Mouse (Mus musculus): ENCODE results near the gene Map2k6. TPM values are rescaled to one million over a fixed set of nuclear protein-coding genes. Genes with fewer than 3 reads are reported as not detected.
A peak's percentile ranks its signal among the peaks of the same experiment; 100 is the strongest.

Map2k6 gene
- polyA plus RNA-seq, 1 experiment from 2014 or later: 37.6 TPM

DNA sequence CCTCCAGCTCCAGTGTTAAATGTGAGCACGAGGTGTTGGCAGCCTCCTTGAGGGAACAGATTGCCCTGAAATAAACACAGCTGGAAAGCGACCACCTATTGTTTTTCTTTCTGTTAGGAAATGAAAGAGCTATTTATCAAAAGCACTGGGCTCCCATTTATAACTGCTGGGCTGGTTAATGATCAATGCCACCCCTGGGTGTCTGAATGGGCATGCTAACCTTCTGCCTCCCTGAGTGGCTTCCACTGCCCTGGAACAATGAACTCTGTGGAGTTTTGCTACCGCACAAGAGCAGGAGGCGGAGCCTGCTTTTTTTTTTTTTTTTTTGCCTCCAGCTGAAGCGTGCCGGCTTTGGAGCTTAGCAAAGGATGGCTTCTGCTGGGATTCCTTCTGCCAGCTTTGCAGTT is 80.1 kb downstream of the Map2k6 start:
- Histone ChIP-seq H3K4me3 (ENCODE audit: low read depth, low read length) (no peak overlapping the region), H3K4me2 (replicated peaks; ENCODE audit: low read depth, low read length) (peak overlapping the region; percentile 24; the same call in 1 of the 2 replicates), H3K9ac (ENCODE audit: low read depth, low read length) (no peak overlapping the region), H3K27ac (ENCODE audit: low read depth, low read length) (no peak overlapping the region), H3K27me3 (ENCODE audit: control insufficient read depth, insufficient read depth, low read length) (peaks cover 25% of the 10 kb centered on the region), H3K4me1 (replicated peaks; ENCODE audit: control insufficient read depth, insufficient read depth, low read length) (peaks cover 8% of the 10 kb centered on the region), H3K9me3 (ENCODE audit: control insufficient read depth, low read length) (no peaks in the 10 kb centered on the region), H3K36me3 (ENCODE audit: control insufficient read depth, insufficient read depth, low read length) (no peaks in the 10 kb centered on the region)
- DNase-seq (ENCODE audit: low spot score) (peak; percentile 79), ATAC-seq (ENCODE audit: low FRiP score) (peak; percentile 93)
- 0% methylated on average over 6 of the region's 6 CpGs for WGBS

DNA sequence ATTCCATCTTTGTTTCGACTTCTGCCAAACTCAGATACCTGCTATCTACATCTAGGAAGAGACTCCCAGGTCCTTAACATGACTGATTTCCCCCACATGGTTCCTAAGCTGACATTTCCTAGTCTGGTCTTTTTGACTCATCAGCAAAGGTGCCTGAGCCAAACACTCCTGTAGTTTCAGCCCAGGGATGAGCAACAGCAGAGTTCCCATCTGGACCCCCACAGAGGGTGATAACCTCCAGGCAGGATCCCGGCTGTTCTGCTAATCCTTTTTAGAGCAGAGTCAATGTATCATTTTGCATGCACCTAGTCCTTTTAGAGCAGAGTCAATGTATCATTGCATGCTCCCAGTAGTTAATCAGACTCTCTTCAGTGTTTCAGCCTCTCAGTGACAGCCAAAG is 82.5 kb downstream of the Map2k6 start:
- ATAC-seq (ENCODE audit: low FRiP score): no peak

DNA sequence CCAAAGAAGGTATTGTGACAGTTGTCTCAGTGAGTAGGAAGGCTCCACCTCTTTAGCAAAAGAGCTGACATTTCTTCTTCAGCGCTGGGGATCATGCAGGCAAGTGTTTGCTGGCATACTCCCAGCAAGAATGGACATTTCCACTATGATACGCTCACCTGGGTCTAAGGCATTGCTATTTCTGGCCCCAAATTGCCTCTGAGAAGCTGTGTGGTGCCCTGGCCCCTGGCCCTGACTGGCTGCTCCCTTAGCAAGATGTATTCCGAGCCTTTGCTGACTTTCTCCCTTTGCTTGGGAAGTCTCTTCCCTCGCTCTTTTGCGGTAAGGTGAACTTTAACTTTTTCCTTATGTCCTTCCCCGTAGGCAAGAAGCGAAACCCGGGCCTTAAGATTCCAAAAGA is 83.3 kb downstream of the Map2k6 start:
- no peak for DNase-seq (ENCODE audit: low spot score)
- no peak for ATAC-seq (ENCODE audit: low FRiP score)
- H3K4me2 ChIP-seq (replicated peaks; ENCODE audit: low read depth, low read length): no peak overlapping the region

More for the DNA sequence above, 82.5 kb downstream of the Map2k6 start:
- H3K4me1 ChIP-seq (replicated peaks; ENCODE audit: control insufficient read depth, insufficient read depth, low read length): peaks cover 8% of the 10 kb centered on the region
- H3K9me3 ChIP-seq (ENCODE audit: control insufficient read depth, low read length): no peaks in the 10 kb centered on the region
- no peak overlapping the region for H3K27ac ChIP-seq (ENCODE audit: low read depth, low read length)
- H3K36me3 ChIP-seq (ENCODE audit: control insufficient read depth, insufficient read depth, low read length): no peaks in the 10 kb centered on the region
- 41% methylated on average over 2 of the region's 2 CpGs for WGBS
- no peak overlapping the region for H3K9ac ChIP-seq (ENCODE audit: low read depth, low read length)
- H3K4me3 ChIP-seq (ENCODE audit: low read depth, low read length): no peak overlapping the region
- DNase-seq (ENCODE audit: low spot score): no peak
- no peak overlapping the region for H3K4me2 ChIP-seq (replicated peaks; ENCODE audit: low read depth, low read length)
- peaks cover 24% of the 10 kb centered on the region for H3K27me3 ChIP-seq (ENCODE audit: control insufficient read depth, insufficient read depth, low read length)

DNA sequence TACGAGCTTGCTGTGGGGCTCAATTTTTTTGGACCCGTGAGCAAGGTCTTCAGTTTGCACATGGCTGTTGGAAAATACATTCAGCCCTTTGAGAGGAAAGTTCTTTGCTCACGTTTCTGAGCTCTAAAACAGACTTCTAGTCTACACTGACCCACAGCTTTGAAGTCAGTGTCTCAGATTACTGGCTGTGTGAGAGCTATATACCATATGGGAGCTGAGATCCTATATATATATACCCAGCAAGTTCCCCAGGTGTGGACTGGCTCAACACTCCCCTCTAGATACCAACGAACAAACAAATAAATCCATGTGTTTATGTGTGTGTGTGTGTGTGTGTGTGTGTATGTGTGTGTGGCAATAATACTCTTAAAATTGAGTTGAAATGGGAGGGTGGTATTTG is 83.7 kb downstream of the Map2k6 start:
- Histone ChIP-seq H3K27me3 (ENCODE audit: control insufficient read depth, insufficient read depth, low read length) (peaks cover 15% of the 10 kb centered on the region), H3K27ac (ENCODE audit: low read depth, low read length) (no peak overlapping the region), H3K9me3 (ENCODE audit: control insufficient read depth, low read length) (no peaks in the 10 kb centered on the region), H3K36me3 (ENCODE audit: control insufficient read depth, insufficient read depth, low read length) (no peaks in the 10 kb centered on the region), H3K4me2 (replicated peaks; ENCODE audit: low read depth, low read length) (no peak overlapping the region), H3K4me1 (replicated peaks; ENCODE audit: control insufficient read depth, insufficient read depth, low read length) (peaks cover 8% of the 10 kb centered on the region; the same call in 1 of the 2 replicates), H3K9ac (ENCODE audit: low read depth, low read length) (no peak overlapping the region), H3K4me3 (ENCODE audit: low read depth, low read length) (no peak overlapping the region)
- ATAC-seq (ENCODE audit: low FRiP score): no peak
- WGBS: 76% methylated on average over 4 of the region's 4 CpGs
- no peak for DNase-seq (ENCODE audit: low spot score)

More for the DNA sequence above, 83.3 kb downstream of the Map2k6 start:
- 82% methylated on average over 8 of the region's 8 CpGs for WGBS
- H3K27me3 ChIP-seq (ENCODE audit: control insufficient read depth, insufficient read depth, low read length): peaks cover 19% of the 10 kb centered on the region
- H3K4me3 ChIP-seq (ENCODE audit: low read depth, low read length): no peak overlapping the region
- H3K9ac ChIP-seq (ENCODE audit: low read depth, low read length): no peak overlapping the region
- no peak overlapping the region for H3K27ac ChIP-seq (ENCODE audit: low read depth, low read length)
- peaks cover 8% of the 10 kb centered on the region; the same call in 1 of the 2 replicates for H3K4me1 ChIP-seq (replicated peaks; ENCODE audit: control insufficient read depth, insufficient read depth, low read length)
- no peaks in the 10 kb centered on the region for H3K36me3 ChIP-seq (ENCODE audit: control insufficient read depth, insufficient read depth, low read length)
- H3K9me3 ChIP-seq (ENCODE audit: control insufficient read depth, low read length): no peaks in the 10 kb centered on the region

DNA sequence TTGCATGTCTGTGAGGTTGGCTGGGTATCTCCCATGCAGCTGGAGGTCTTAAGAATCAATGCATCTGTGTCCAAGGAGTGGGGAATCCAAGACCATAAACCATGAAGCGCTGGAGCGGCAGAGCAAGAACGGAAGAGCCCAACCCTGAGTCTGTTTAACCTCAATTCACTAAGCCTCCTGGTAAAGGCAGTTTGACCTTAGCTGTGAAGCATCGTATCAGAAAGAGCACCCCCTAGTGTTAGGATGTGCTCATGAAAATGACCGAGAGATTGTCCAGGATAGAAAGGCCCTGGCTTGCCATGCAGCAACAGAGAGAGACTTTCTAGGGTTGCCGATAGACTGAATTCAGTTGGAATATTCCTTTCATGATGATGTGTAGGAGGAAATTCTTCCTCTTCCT is 84.2 kb downstream of the Map2k6 start:
- peaks cover 10% of the 10 kb centered on the region for H3K27me3 ChIP-seq (ENCODE audit: control insufficient read depth, insufficient read depth, low read length)
- 30% methylated on average over 6 of the region's 6 CpGs for WGBS

GRCm38 (mm10) chr11:110484426-110484825 is 85.5 kb downstream of the Map2k6 start:
- no peak overlapping the region for H3K4me2 ChIP-seq (replicated peaks; ENCODE audit: low read depth, low read length)
- H3K27me3 ChIP-seq (ENCODE audit: control insufficient read depth, insufficient read depth, low read length): peaks cover 10% of the 10 kb centered on the region
- H3K4me1 ChIP-seq (replicated peaks; ENCODE audit: control insufficient read depth, insufficient read depth, low read length): peaks cover 8% of the 10 kb centered on the region; the same call in 1 of the 2 replicates
- H3K9me3 ChIP-seq (ENCODE audit: control insufficient read depth, low read length): no peaks in the 10 kb centered on the region
- ATAC-seq (ENCODE audit: low FRiP score): no peak
- H3K36me3 ChIP-seq (ENCODE audit: control insufficient read depth, insufficient read depth, low read length): no peaks in the 10 kb centered on the region
- H3K4me3 ChIP-seq (ENCODE audit: low read depth, low read length): no peak overlapping the region
- 94% methylated on average over 1 of the region's 1 CpGs for WGBS
- H3K27ac ChIP-seq (ENCODE audit: low read depth, low read length): no peak overlapping the region
- H3K9ac ChIP-seq (ENCODE audit: low read depth, low read length): no peak overlapping the region
- DNase-seq (ENCODE audit: low spot score): no peak

More for the DNA sequence above, 84.2 kb downstream of the Map2k6 start:
- DNase-seq (ENCODE audit: low spot score): peak; percentile 79
- Histone ChIP-seq H3K4me2 (replicated peaks; ENCODE audit: low read depth, low read length) (no peak overlapping the region), H3K9me3 (ENCODE audit: control insufficient read depth, low read length) (no peaks in the 10 kb centered on the region), H3K27ac (ENCODE audit: low read depth, low read length) (no peak overlapping the region), H3K4me3 (ENCODE audit: low read depth, low read length) (no peak overlapping the region), H3K36me3 (ENCODE audit: control insufficient read depth, insufficient read depth, low read length) (no peaks in the 10 kb centered on the region), H3K4me1 (replicated peaks; ENCODE audit: control insufficient read depth, insufficient read depth, low read length) (peaks cover 8% of the 10 kb centered on the region; the same call in 1 of the 2 replicates), H3K9ac (ENCODE audit: low read depth, low read length) (no peak overlapping the region)
- no peak for ATAC-seq (ENCODE audit: low FRiP score)

GRCm38 (mm10) chr11:110485081-110485480 is 86.2 kb downstream of the Map2k6 start:
- no peak overlapping the region for H3K9ac ChIP-seq (ENCODE audit: low read depth, low read length)
- WGBS: 88% methylated on average over 6 of the region's 6 CpGs

DNA sequence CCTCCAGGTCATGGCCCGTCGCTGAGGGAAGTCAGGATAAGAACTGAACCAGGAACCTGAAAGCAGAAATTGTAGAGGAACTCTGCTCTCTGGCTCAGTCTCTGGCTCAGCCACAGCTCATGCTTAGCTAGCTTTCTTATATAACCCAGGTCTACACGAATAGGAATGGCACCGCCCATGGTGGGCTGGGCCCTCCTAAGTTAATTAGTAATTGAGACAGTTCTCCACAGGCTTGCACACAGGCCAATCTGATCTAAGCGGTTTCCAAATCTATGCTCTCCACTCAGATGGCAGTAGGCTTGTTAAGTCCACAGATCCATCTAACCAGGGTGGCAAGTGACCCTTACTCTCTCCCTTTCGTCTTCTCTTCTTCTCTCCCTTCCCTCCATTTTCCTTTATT is 88.9 kb downstream of the Map2k6 start:
- Histone ChIP-seq H3K36me3 (ENCODE audit: control insufficient read depth, insufficient read depth, low read length) (peaks cover 4% of the 10 kb centered on the region; the same call in 1 of the 2 replicates), H3K4me1 (replicated peaks; ENCODE audit: control insufficient read depth, insufficient read depth, low read length) (no peaks in the 10 kb centered on the region), H3K4me3 (ENCODE audit: low read depth, low read length) (no peak overlapping the region), H3K27me3 (ENCODE audit: control insufficient read depth, insufficient read depth, low read length) (no peaks in the 10 kb centered on the region), H3K9me3 (ENCODE audit: control insufficient read depth, low read length) (no peaks in the 10 kb centered on the region), H3K27ac (ENCODE audit: low read depth, low read length) (no peak overlapping the region), H3K9ac (ENCODE audit: low read depth, low read length) (no peak overlapping the region), H3K4me2 (replicated peaks; ENCODE audit: low read depth, low read length) (no peak overlapping the region)
- no peak for DNase-seq (ENCODE audit: low spot score)
- no peak for ATAC-seq (ENCODE audit: low FRiP score)
- 92% methylated on average over 6 of the region's 6 CpGs for WGBS

More at GRCm38 (mm10) chr11:110485081-110485480, 86.2 kb downstream of the Map2k6 start:
- Histone ChIP-seq H3K4me2 (replicated peaks; ENCODE audit: low read depth, low read length) (no peak overlapping the region), H3K4me1 (replicated peaks; ENCODE audit: control insufficient read depth, insufficient read depth, low read length) (0 out of 2 replicates have a peak, but pooled peaks cover 1% of the 10 kb centered on the region), H3K27ac (ENCODE audit: low read depth, low read length) (no peak overlapping the region), H3K9me3 (ENCODE audit: control insufficient read depth, low read length) (no peaks in the 10 kb centered on the region), H3K27me3 (ENCODE audit: control insufficient read depth, insufficient read depth, low read length) (peaks cover 10% of the 10 kb centered on the region), H3K36me3 (ENCODE audit: control insufficient read depth, insufficient read depth, low read length) (no peaks in the 10 kb centered on the region), H3K4me3 (ENCODE audit: low read depth, low read length) (no peak overlapping the region)
- ATAC-seq (ENCODE audit: low FRiP score): no peak
- DNase-seq (ENCODE audit: low spot score): no peak

- DNase-seq (ENCODE audit: low spot score): no peak
- Histone ChIP-seq H3K27me3 (ENCODE audit: control insufficient read depth, insufficient read depth, low read length) (no peaks in the 10 kb centered on the region), H3K4me1 (replicated peaks; ENCODE audit: control insufficient read depth, insufficient read depth, low read length) (no peaks in the 10 kb centered on the region), H3K4me2 (replicated peaks; ENCODE audit: low read depth, low read length) (no peak overlapping the region), H3K27ac (ENCODE audit: low read depth, low read length) (no peak overlapping the region), H3K4me3 (ENCODE audit: low read depth, low read length) (no peak overlapping the region), H3K9ac (ENCODE audit: low read depth, low read length) (no peak overlapping the region), H3K36me3 (ENCODE audit: control insufficient read depth, insufficient read depth, low read length) (peaks cover 6% of the 10 kb centered on the region), H3K9me3 (ENCODE audit: control insufficient read depth, low read length) (no peaks in the 10 kb centered on the region)
- WGBS: 93% methylated on average over 7 of the region's 7 CpGs
- no peak for ATAC-seq (ENCODE audit: low FRiP score)
Observed at GRCm38 (mm10) chr11:110488301-110488700, 89.4 kb downstream of the Map2k6 start.
